Mouse (Mus musculus) kidney, postnatal 4 days (tissue): ENCODE results near the gene Ankef1.

Source experiments
- DNase-seq, 2 experiments: peaks; one replicate each; pipeline ENCODE4 v3.0.0; 2021; ENCODE audit warnings: mixed read lengths in 2 of 2

The Ankef1 gene

DNA sequence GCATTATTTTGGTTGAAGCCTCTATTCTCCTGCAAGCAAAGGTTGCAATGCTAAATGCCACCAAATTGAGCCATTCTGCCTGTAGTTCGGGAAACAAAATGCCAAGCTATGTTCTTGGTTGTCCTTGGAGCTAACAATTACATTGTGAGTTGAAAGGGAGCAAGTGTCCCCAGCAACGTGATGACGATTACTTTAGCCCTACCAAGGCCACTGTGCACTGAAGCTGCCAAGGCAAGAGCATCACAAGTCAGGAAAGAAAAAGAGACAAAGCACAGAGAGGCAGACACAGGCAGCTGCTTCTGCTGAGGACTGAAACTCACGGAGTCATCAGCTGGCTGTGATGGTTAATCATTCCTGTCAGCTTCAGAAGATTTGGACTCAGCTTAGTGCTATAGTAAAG, 99.5 kb downstream of the Ankef1 start:
- no peak for DNase-seq
